Mouse (Mus musculus) midbrain, embryonic 14.5 days (tissue): ENCODE data around the gene Acmsd. TPM values are rescaled to one million over a fixed set of nuclear protein-coding genes. Genes with fewer than 3 reads are reported as not detected.

Source experiments
- ATAC-seq: fragments of 200-750 bp; cut with Nextera tagmentation; 2 replicates; pipeline ENCODE4 v1.8.0; 2017; ENCODE audit warnings: moderate number of reproducible peaks, moderate library complexity; ENCODE audit not compliant: low FRiP score, low TSS enrichment
- DNase-seq: peaks from one replicate; pipeline ENCODE4 v3.0.0-alpha.2; 2015
- H3K27ac ChIP-seq: fragments of 300-500 bp; sonication (generic); replicated peaks from 2 replicates; pipeline ENCODE4 v1.5.1; 2014; ENCODE audit warnings: mild to moderate bottlenecking, low read depth, low read length, moderate library complexity
- H3K27me3 ChIP-seq: fragments of 300-500 bp; sonication (generic); 2 replicates; pipeline ENCODE4 v1.6.1; 2014; ENCODE audit warnings: low read length, control low read depth, mixed read lengths; ENCODE audit not compliant: control insufficient read depth, insufficient read depth
- H3K36me3 ChIP-seq: fragments of 300-500 bp; sonication (generic); 2 replicates; pipeline ENCODE4 v1.6.1; 2014; ENCODE audit warnings: low read length, control low read depth; ENCODE audit not compliant: control insufficient read depth, insufficient read depth
- H3K4me1 ChIP-seq: fragments of 300-500 bp; sonication (generic); 2 replicates; pipeline ENCODE4 v1.6.1; 2014; ENCODE audit warnings: mild to moderate bottlenecking, antibody characterized with exemption, low read length, control low read depth; ENCODE audit not compliant: control insufficient read depth, insufficient read depth
- H3K4me2 ChIP-seq: fragments of 300-500 bp; sonication (generic); 2 replicates; pipeline ENCODE4 v1.6.1; 2014; ENCODE audit warnings: mild to moderate bottlenecking, low read length, moderate library complexity
- H3K4me3 ChIP-seq: fragments of 300-500 bp; sonication (generic); replicated peaks from 2 replicates; pipeline ENCODE4 v1.5.1; 2014; ENCODE audit warnings: low read depth, low read length
- H3K9ac ChIP-seq: fragments of 300-500 bp; sonication (generic); replicated peaks from 2 replicates; pipeline ENCODE4 v1.6.1; 2014; ENCODE audit warnings: mild to moderate bottlenecking, low read length, moderate library complexity
- H3K9me3 ChIP-seq: fragments of 300-500 bp; sonication (generic); 2 replicates; pipeline ENCODE4 v1.6.1; 2016; ENCODE audit warnings: low read length, control low read depth, mixed read lengths; ENCODE audit not compliant: control insufficient read depth
- WGBS: fragments of 180-500 bp; shearing (Covaris S2); extraction: QIAGEN DNeasy Blood & Tissue Kit; methylation state at CpG from one replicate; pipeline ENCODE4 v1.1.7; 2014; 5-methylcytosine and 5-hydroxymethylcytosine counted together
- polyA plus RNA-seq: library from polyadenylated mRNA; unstranded; fragments of >200 nt; fragmentation: Nextera tagmentation; extraction: Ambion mirVana; gene quantifications from 2 replicates; pipeline ENCODE4 v1.2.1, GENCODE M21; 2014

The Acmsd gene
- polyA plus RNA-seq, 1 experiment from 2014 or later, result 0.13 TPM

DNA sequence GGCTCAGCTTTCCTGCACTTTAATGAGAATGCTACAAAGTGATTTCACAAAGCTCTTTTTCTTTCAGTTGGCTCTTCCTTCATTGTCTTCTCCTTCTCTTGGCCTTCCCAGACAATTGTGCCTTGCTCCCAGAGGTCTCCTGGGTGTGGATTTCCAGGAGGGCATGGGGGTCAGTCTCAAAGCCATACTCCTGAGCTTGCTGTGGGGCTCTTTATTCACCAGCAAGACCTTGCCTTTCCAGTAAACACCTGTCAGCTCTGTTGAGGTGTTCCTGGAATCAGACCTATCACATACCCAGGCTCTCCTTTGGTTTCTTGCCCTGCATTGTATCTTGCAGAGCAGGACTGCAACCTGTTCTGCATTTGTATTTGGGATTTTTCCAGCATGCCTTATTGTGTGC, 54.6 kb downstream of the Acmsd start:
- no peak overlapping the region for H3K9ac ChIP-seq
- ATAC-seq (no peak), DNase-seq (no peak)
- H3K4me3 ChIP-seq, result no peak overlapping the region
- no peaks in the 10 kb centered on the region for H3K27me3 ChIP-seq
- H3K9me3 ChIP-seq, result no peaks in the 10 kb centered on the region
- H3K36me3 ChIP-seq, result 0 out of 2 replicates have a peak, but pooled peaks cover 2% of the 10 kb centered on the region
- peaks cover 13% of the 10 kb centered on the region; the same call in 1 of the 2 replicates for H3K4me1 ChIP-seq
- H3K27ac ChIP-seq, result no peak overlapping the region
- no peak overlapping the region for H3K4me2 ChIP-seq

GRCm38 (mm10) chr1:127785882-127786281, 56.7 kb downstream of the Acmsd start:
- H3K4me1 ChIP-seq, result peaks cover 11% of the 10 kb centered on the region; the same call in 1 of the 2 replicates
- H3K4me2 ChIP-seq, result no peak overlapping the region
- H3K36me3 ChIP-seq, result no peaks in the 10 kb centered on the region
- H3K27ac ChIP-seq, result no peak overlapping the region
- H3K9me3 ChIP-seq, result no peaks in the 10 kb centered on the region
- DNase-seq, result no peak
- no peak overlapping the region for H3K9ac ChIP-seq
- no peaks in the 10 kb centered on the region for H3K27me3 ChIP-seq
- H3K4me3 ChIP-seq, result no peak overlapping the region
- 92% methylated on average over 1 of the region's 1 CpGs for WGBS
- no peak for ATAC-seq

- Histone ChIP-seq H3K9ac (no peak overlapping the region), H3K4me3 (no peak overlapping the region), H3K36me3 (peaks cover 10% of the 10 kb centered on the region; the same call in 1 of the 2 replicates), H3K27ac (no peak overlapping the region), H3K9me3 (no peaks in the 10 kb centered on the region), H3K4me1 (0 out of 2 replicates have a peak, but pooled peaks cover 3% of the 10 kb centered on the region), H3K4me2 (no peak overlapping the region), H3K27me3 (no peaks in the 10 kb centered on the region)
- WGBS, result 88% methylated on average over 6 of the region's 6 CpGs
- no peak for ATAC-seq
- DNase-seq, result no peak
These were observed 59.7 kb downstream of the Acmsd start for GRCm38 (mm10) chr1:127788943-127789342.

GRCm38 (mm10) chr1:127793459-127793858, 64.2 kb downstream of the Acmsd start:
- Histone ChIP-seq H3K36me3 (peaks cover 19% of the 10 kb centered on the region), H3K4me1 (no peaks in the 10 kb centered on the region), H3K9me3 (no peaks in the 10 kb centered on the region), H3K27me3 (no peaks in the 10 kb centered on the region), H3K27ac (no peak overlapping the region), H3K9ac (no peak overlapping the region), H3K4me3 (no peak overlapping the region), H3K4me2 (no peak overlapping the region)
- WGBS, result 95% methylated on average over 1 of the region's 1 CpGs
- DNase-seq (no peak), ATAC-seq (no peak)

DNA sequence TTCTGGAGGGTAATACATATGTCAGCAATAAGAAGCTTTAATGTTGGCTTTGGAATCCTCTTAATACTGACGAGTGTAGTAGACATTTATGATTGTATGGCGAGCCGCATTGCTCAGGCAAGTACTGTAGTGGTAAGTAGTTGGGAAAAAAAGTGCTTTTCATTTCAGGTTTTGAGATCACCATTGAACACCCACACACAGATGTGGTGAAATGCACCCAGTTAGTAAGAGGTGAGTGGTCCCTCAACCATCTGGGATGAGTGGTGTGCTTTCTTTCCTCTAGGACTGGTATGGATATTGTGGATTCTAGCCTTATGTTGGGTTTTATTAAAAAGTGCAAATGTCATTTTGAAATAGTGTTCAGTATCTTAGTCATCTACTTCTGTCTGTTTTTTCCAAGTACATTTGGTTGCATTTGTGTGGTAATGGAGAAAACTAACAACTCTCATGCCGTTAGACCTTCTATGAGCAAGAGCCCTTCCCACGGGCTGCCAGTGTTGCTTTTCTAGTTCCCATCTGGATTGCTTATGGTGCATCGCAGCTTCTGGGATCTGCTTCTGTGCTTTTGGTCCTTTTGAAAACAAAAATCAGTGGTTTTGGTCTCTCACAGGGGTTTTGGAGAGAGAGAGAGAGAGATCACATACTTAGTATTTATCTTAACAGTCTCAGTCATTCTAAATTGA, 66.0 kb downstream of the Acmsd start:
- no peak overlapping the region for H3K4me2 ChIP-seq
- H3K4me3 ChIP-seq, result no peak overlapping the region
- H3K9me3 ChIP-seq, result no peaks in the 10 kb centered on the region
- 90% methylated on average over 6 of the region's 6 CpGs for WGBS
- ATAC-seq (no peak), DNase-seq (no peak)
- H3K27me3 ChIP-seq, result no peaks in the 10 kb centered on the region
- no peaks in the 10 kb centered on the region for H3K4me1 ChIP-seq
- H3K27ac ChIP-seq, result no peak overlapping the region
- peaks cover 34% of the 10 kb centered on the region for H3K36me3 ChIP-seq
- no peak overlapping the region for H3K9ac ChIP-seq

GRCm38 (mm10) chr1:127796341-127796740, 67.1 kb downstream of the Acmsd start:
- 85% methylated on average over 4 of the region's 4 CpGs for WGBS
- DNase-seq, result no peak
- ATAC-seq, result no peak

DNA sequence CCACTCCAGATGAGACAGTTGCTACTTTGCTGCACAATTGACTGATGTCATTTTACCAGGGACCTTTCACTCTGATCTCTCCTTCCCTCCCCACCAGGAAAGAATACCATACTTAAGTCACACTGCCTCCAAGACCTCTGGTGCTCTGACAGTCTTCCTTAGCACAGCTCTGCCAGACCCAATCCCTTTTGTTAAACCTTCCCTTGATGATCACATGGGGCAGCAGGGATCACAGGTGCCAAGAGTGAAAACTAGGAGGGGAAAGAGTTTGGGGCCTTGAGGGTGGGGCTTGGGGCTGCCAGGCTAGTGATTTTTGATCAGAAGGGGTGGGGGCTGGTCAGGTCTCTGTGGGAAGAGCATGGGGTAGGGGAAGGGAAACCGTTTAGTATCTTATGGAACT, 67.5 kb downstream of the Acmsd start:
- no peak overlapping the region for H3K27ac ChIP-seq
- 83% methylated on average over 1 of the region's 1 CpGs for WGBS
- H3K9me3 ChIP-seq, result no peaks in the 10 kb centered on the region
- peaks cover 42% of the 10 kb centered on the region for H3K36me3 ChIP-seq
- no peak for DNase-seq
- H3K4me3 ChIP-seq, result no peak overlapping the region
- H3K4me2 ChIP-seq, result no peak overlapping the region
- no peaks in the 10 kb centered on the region for H3K4me1 ChIP-seq
- no peak for ATAC-seq
- no peak overlapping the region for H3K9ac ChIP-seq
- H3K27me3 ChIP-seq, result no peaks in the 10 kb centered on the region

More at GRCm38 (mm10) chr1:127796341-127796740, 67.1 kb downstream of the Acmsd start:
- Histone ChIP-seq H3K9ac (no peak overlapping the region), H3K27ac (no peak overlapping the region), H3K4me2 (no peak overlapping the region), H3K9me3 (no peaks in the 10 kb centered on the region), H3K36me3 (peaks cover 39% of the 10 kb centered on the region), H3K4me1 (no peaks in the 10 kb centered on the region), H3K27me3 (no peaks in the 10 kb centered on the region), H3K4me3 (no peak overlapping the region)

- H3K36me3 ChIP-seq, result peaks cover 61% of the 10 kb centered on the region
- H3K4me1 ChIP-seq, result no peaks in the 10 kb centered on the region
- no peak overlapping the region for H3K4me3 ChIP-seq
- DNase-seq, result no peak
- H3K9ac ChIP-seq, result no peak overlapping the region
- H3K9me3 ChIP-seq, result no peaks in the 10 kb centered on the region
- H3K27ac ChIP-seq, result no peak overlapping the region
- 90% methylated on average over 8 of the region's 8 CpGs for WGBS
- ATAC-seq, result no peak
- H3K4me2 ChIP-seq, result no peak overlapping the region
- no peaks in the 10 kb centered on the region for H3K27me3 ChIP-seq
These were observed 73.7 kb downstream of the Acmsd start for GRCm38 (mm10) chr1:127802916-127803315.

DNA sequence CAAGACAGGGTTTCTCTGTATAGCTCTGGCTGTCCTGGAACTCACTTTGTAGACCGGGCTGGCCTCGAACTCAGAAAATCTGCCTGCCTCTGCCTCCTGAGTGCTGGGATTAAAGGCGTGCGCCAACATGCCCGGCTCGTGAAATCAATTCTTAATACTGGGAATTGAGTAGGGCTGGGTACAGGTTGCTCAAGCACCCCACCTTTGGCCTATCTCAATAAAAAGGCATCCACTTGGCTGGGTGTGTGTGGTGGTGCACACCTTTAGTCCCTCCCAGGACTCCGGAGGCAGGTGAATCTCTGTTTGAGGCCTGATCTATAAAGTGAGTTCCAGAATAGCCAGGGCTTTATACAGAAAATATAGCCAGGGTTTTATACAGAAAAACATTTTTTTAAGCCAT, 79.5 kb downstream of the Acmsd start:
- Histone ChIP-seq H3K4me3 (no peak overlapping the region), H3K9me3 (no peaks in the 10 kb centered on the region), H3K36me3 (peaks cover 17% of the 10 kb centered on the region), H3K9ac (no peak overlapping the region), H3K27me3 (no peaks in the 10 kb centered on the region), H3K27ac (no peak overlapping the region), H3K4me1 (no peaks in the 10 kb centered on the region), H3K4me2 (no peak overlapping the region)
- DNase-seq, result no peak
- WGBS, result 95% methylated on average over 7 of the region's 7 CpGs
- ATAC-seq, result no peak
